Mouse (Mus musculus) urinary bladder, postnatal 14 days (tissue): ENCODE data around the gene Gast.

Source experiments
- DNase-seq: peaks from one replicate; pipeline ENCODE4 v3.0.0; 2021; ENCODE audit warnings: low spot score

Gene Gast

GRCm38 (mm10) chr11:100362209-100362978, 28.2 kb downstream of the Gast start:
- peak; percentile 76 for DNase-seq

- DNase-seq: peak; percentile 77
Observed at GRCm38 (mm10) chr11:100362979-100363562, 28.9 kb downstream of the Gast start.

GRCm38 (mm10) chr11:100369145-100369544, 34.9 kb downstream of the Gast start:
- DNase-seq: no peak

GRCm38 (mm10) chr11:100369822-100370221, 35.6 kb downstream of the Gast start:
- no peak for DNase-seq

- DNase-seq: no peak
Observed at GRCm38 (mm10) chr11:100371981-100372558, 37.9 kb downstream of the Gast start.

GRCm38 (mm10) chr11:100375127-100375526, 40.9 kb downstream of the Gast start:
- DNase-seq: no peak

- DNase-seq: no peak
Observed at GRCm38 (mm10) chr11:100376005-100376404, 41.8 kb downstream of the Gast start.

- DNase-seq: no peak
Observed at GRCm38 (mm10) chr11:100376746-100377389, 42.7 kb downstream of the Gast start.

- no peak for DNase-seq
Observed at GRCm38 (mm10) chr11:100377989-100378388, 43.8 kb downstream of the Gast start.

GRCm38 (mm10) chr11:100378446-100378845, 44.2 kb downstream of the Gast start:
- DNase-seq: no peak

GRCm38 (mm10) chr11:100379311-100379710, 45.1 kb downstream of the Gast start:
- no peak for DNase-seq

- no peak for DNase-seq
Observed at GRCm38 (mm10) chr11:100382682-100383081, 48.5 kb downstream of the Gast start.

GRCm38 (mm10) chr11:100385016-100385415, 50.8 kb downstream of the Gast start:
- no peak for DNase-seq

GRCm38 (mm10) chr11:100386586-100386985, 52.4 kb downstream of the Gast start:
- peak; percentile 80 for DNase-seq
